Mouse (Mus musculus) kidney, embryonic 16.5 days (tissue): ENCODE measurements at regions not wholly inside any gene's neighbourhood (a gene's known extent, or its start where the extent isn't known, plus 50 kb on each side); places are given as distances from the start of the nearest gene placed in this dataset.
A peak's percentile ranks its signal among the peaks of the same experiment; 100 is the strongest.
"Not testable (repeated sequence)": the region's sequence is repeated elsewhere in the genome, so short reads cannot be mapped to it uniquely, and the experiment has no call there.

Experiments
- ATAC-seq: fragments of 200-750 bp; cut with Nextera tagmentation; 2 replicates; pipeline ENCODE4 v1.8.0; 2017; ENCODE audit warnings: moderate TSS enrichment; ENCODE audit not compliant: low FRiP score, low TSS enrichment
- H3K27ac ChIP-seq: fragments of 300-500 bp; sonication (generic); 2 replicates; pipeline ENCODE4 v1.5.1; 2014; ENCODE audit warnings: low read length
- H3K27me3 ChIP-seq: fragments of 300-500 bp; sonication (generic); 2 replicates; pipeline ENCODE4 v1.6.1; 2014; ENCODE audit warnings: low read length, control low read depth, mixed read lengths; ENCODE audit not compliant: insufficient read depth
- H3K36me3 ChIP-seq: fragments of 300-500 bp; sonication (generic); 2 replicates; pipeline ENCODE4 v1.6.1; 2014; ENCODE audit warnings: low read length, control low read depth, mixed read lengths; ENCODE audit not compliant: insufficient read depth
- H3K4me1 ChIP-seq: fragments of 300-500 bp; sonication (generic); 2 replicates; pipeline ENCODE4 v1.6.1; 2014; ENCODE audit warnings: low read length, control low read depth, mixed read lengths; ENCODE audit not compliant: insufficient read depth
- H3K4me2 ChIP-seq: fragments of 300-500 bp; sonication (generic); replicated peaks from 2 replicates; pipeline ENCODE4 v1.6.1; 2014; ENCODE audit warnings: low read depth, low read length
- H3K4me3 ChIP-seq: fragments of 300-500 bp; sonication (generic); 2 replicates; pipeline ENCODE4 v1.5.1; 2014; ENCODE audit warnings: mild to moderate bottlenecking, low read length
- H3K9ac ChIP-seq: fragments of 300-500 bp; sonication (generic); replicated peaks from 2 replicates; pipeline ENCODE4 v1.6.1; 2014; ENCODE audit warnings: low read length
- H3K9me3 ChIP-seq: fragments of 300-500 bp; sonication (generic); 2 replicates; pipeline ENCODE4 v1.6.1; 2016; ENCODE audit warnings: low read length, control low read depth
- WGBS: fragments of 180-500 bp; shearing (Covaris S2); extraction: QIAGEN DNeasy Blood & Tissue Kit; methylation state at CpG from one replicate; pipeline ENCODE4 v1.1.7; 2014; 5-methylcytosine and 5-hydroxymethylcytosine counted together

GRCm38 (mm10) chr7:83399668-83400067, 185.1 kb upstream of the Tmc3 start:
- no peak for ATAC-seq
- Histone ChIP-seq H3K9ac (no peak overlapping the region), H3K9me3 (no peaks in the 10 kb centered on the region), H3K27ac (no peak overlapping the region), H3K27me3 (no peaks in the 10 kb centered on the region), H3K4me1 (no peaks in the 10 kb centered on the region), H3K4me3 (no peak overlapping the region), H3K36me3 (no peaks in the 10 kb centered on the region), H3K4me2 (no peak overlapping the region)

- H3K4me3 ChIP-seq = no peak overlapping the region
- H3K9me3 ChIP-seq = no peaks in the 10 kb centered on the region
- H3K36me3 ChIP-seq = no peaks in the 10 kb centered on the region
- no peak overlapping the region for H3K27ac ChIP-seq
- H3K4me2 ChIP-seq = no peak overlapping the region
- 77% methylated on average over 5 of the region's 5 CpGs for WGBS
- H3K4me1 ChIP-seq = no peaks in the 10 kb centered on the region
- ATAC-seq = no peak
- H3K9ac ChIP-seq = no peak overlapping the region
- no peaks in the 10 kb centered on the region for H3K27me3 ChIP-seq
Observed at GRCm38 (mm10) chr7:83401001-83401400, 183.7 kb upstream of the Tmc3 start.

GRCm38 (mm10) chr7:83412745-83413144, 172.0 kb upstream of the Tmc3 start:
- not testable (repeated sequence) for H3K27ac ChIP-seq, H3K9me3 ChIP-seq, H3K36me3 ChIP-seq, H3K4me3 ChIP-seq, H3K9ac ChIP-seq, H3K27me3 ChIP-seq, H3K4me1 ChIP-seq, ATAC-seq, H3K4me2 ChIP-seq
- 82% methylated on average over 5 of the region's 5 CpGs for WGBS

GRCm38 (mm10) chr7:83429929-83430556, 154.7 kb upstream of the Tmc3 start:
- H3K27ac ChIP-seq = no peak overlapping the region
- ATAC-seq = peak; percentile 88

GRCm38 (mm10) chr7:83431094-83431493, 153.6 kb upstream of the Tmc3 start:
- H3K36me3 ChIP-seq = no peaks in the 10 kb centered on the region
- no peak overlapping the region for H3K9ac ChIP-seq
- H3K9me3 ChIP-seq = no peaks in the 10 kb centered on the region
- peak overlapping the region; percentile 73 for H3K27ac ChIP-seq
- no peak overlapping the region for H3K4me3 ChIP-seq
- H3K4me1 ChIP-seq = peaks cover 29% of the 10 kb centered on the region
- 11% methylated on average over 2 of the region's 2 CpGs for WGBS
- H3K27me3 ChIP-seq = no peaks in the 10 kb centered on the region
- H3K4me2 ChIP-seq = no peak overlapping the region
- peak; percentile 75 for ATAC-seq

More at GRCm38 (mm10) chr7:83429929-83430556, 154.7 kb upstream of the Tmc3 start:
- H3K9ac ChIP-seq = no peak overlapping the region
- no peak overlapping the region for H3K4me2 ChIP-seq
- WGBS = 32% methylated on average over 3 of the region's 3 CpGs
- no peaks in the 10 kb centered on the region for H3K9me3 ChIP-seq
- H3K4me3 ChIP-seq = no peak overlapping the region
- peaks cover 29% of the 10 kb centered on the region for H3K4me1 ChIP-seq
- H3K36me3 ChIP-seq = no peaks in the 10 kb centered on the region
- H3K27me3 ChIP-seq = no peaks in the 10 kb centered on the region

- peak overlapping the region; percentile 27; the same call in 1 of the 2 replicates for H3K27ac ChIP-seq
- no peaks in the 10 kb centered on the region for H3K36me3 ChIP-seq
- no peak overlapping the region for H3K9ac ChIP-seq
- H3K27me3 ChIP-seq = no peaks in the 10 kb centered on the region
- ATAC-seq = peak; percentile 58
- H3K9me3 ChIP-seq = no peaks in the 10 kb centered on the region
- H3K4me3 ChIP-seq = no peak overlapping the region
- H3K4me2 ChIP-seq = no peak overlapping the region
- H3K4me1 ChIP-seq = peaks cover 29% of the 10 kb centered on the region
- 65% methylated on average over 1 of the region's 1 CpGs for WGBS
Observed at GRCm38 (mm10) chr7:83432843-83433242, 151.9 kb upstream of the Tmc3 start.

- Histone ChIP-seq H3K27me3 (no peaks in the 10 kb centered on the region), H3K36me3 (no peaks in the 10 kb centered on the region), H3K4me3 (no peak overlapping the region), H3K4me1 (peaks cover 29% of the 10 kb centered on the region), H3K4me2 (no peak overlapping the region; the same call in 1 of the 2 replicates), H3K9me3 (no peaks in the 10 kb centered on the region), H3K9ac (no peak overlapping the region), H3K27ac (no peak overlapping the region)
- 25% methylated on average over 5 of the region's 5 CpGs for WGBS
- no peak for ATAC-seq
Observed at GRCm38 (mm10) chr7:83433959-83434715, 150.6 kb upstream of the Tmc3 start.

GRCm38 (mm10) chr7:83438538-83439393, 146.0 kb upstream of the Tmc3 start:
- Histone ChIP-seq H3K27me3 (no peaks in the 10 kb centered on the region), H3K4me3 (no peak overlapping the region), H3K4me2 (no peak overlapping the region), H3K9me3 (no peaks in the 10 kb centered on the region), H3K9ac (no peak overlapping the region), H3K36me3 (no peaks in the 10 kb centered on the region), H3K4me1 (peaks cover 14% of the 10 kb centered on the region), H3K27ac (no peak overlapping the region)
- WGBS = 47% methylated on average over 7 of the region's 7 CpGs
- ATAC-seq = peak; percentile 88

GRCm38 (mm10) chr7:83443596-83444278, 141.0 kb upstream of the Tmc3 start:
- Histone ChIP-seq H3K4me1 (peaks cover 31% of the 10 kb centered on the region), H3K9me3 (no peaks in the 10 kb centered on the region), H3K4me2 (no peak overlapping the region), H3K36me3 (no peaks in the 10 kb centered on the region), H3K27ac (peak overlapping the region; percentile 88), H3K9ac (no peak overlapping the region), H3K27me3 (no peaks in the 10 kb centered on the region), H3K4me3 (no peak overlapping the region)
- peak; percentile 75 for ATAC-seq
- 14% methylated on average over 16 of the region's 16 CpGs for WGBS
